In genomic region chr6:13695103-13695845, GRCm38 (mm10) we compare ENCODE assay signal across 15 mouse cellular contexts.
"Had no signal": no experiment of that assay in that cellular context is flagged by ENCODE, and none has a peak within 500 bp of the region (broad histone marks: within the 10 kb centered on the region; RNA-seq: fewer than 3 reads in every experiment).

No protein-coding gene starts in this region.

- H3K4me3 ChIP-seq: left cerebral cortex, adult 2 months; liver, embryonic 13.5 days; midbrain, embryonic 12.5 days; midbrain, embryonic 15.5 days; myocyte; neural tube, embryonic 13.5 days; stomach, embryonic 15.5 days had no signal

- H3K36me3 ChIP-seq: liver, embryonic 13.5 days; midbrain, embryonic 12.5 days; midbrain, embryonic 15.5 days; neural tube, embryonic 13.5 days; stomach, embryonic 15.5 days had no signal

- H3K27ac ChIP-seq: kidney, postnatal 0 days; left cerebral cortex, adult 2 months; liver, embryonic 13.5 days; midbrain, embryonic 12.5 days; midbrain, embryonic 15.5 days; neural tube, embryonic 13.5 days; stomach, embryonic 15.5 days had no signal

- H3K4me2 ChIP-seq: liver, embryonic 13.5 days; midbrain, embryonic 12.5 days; midbrain, embryonic 15.5 days; neural tube, embryonic 13.5 days; stomach, embryonic 15.5 days had no signal

- H3K27me3 ChIP-seq: liver, embryonic 13.5 days; midbrain, embryonic 12.5 days; midbrain, embryonic 15.5 days; neural tube, embryonic 13.5 days; stomach, embryonic 15.5 days had no signal

- DNase-seq: kidney, adult 2 months; kidney, postnatal 25 days; layer of hippocampus, postnatal 36 days; liver, embryonic 13.5 days; lung, adult 2 months; lung, postnatal 14 days; lung, postnatal 4 days; thymus, postnatal 36 days had no signal

- H3K9ac ChIP-seq: liver, embryonic 13.5 days; midbrain, embryonic 12.5 days; midbrain, embryonic 15.5 days; neural tube, embryonic 13.5 days; stomach, embryonic 15.5 days had no signal

- H3K9me3 ChIP-seq: liver, embryonic 13.5 days; midbrain, embryonic 12.5 days; midbrain, embryonic 15.5 days; neural tube, embryonic 13.5 days; stomach, embryonic 15.5 days had no signal

- H3K4me1 ChIP-seq: liver, embryonic 13.5 days; midbrain, embryonic 12.5 days; midbrain, embryonic 15.5 days; neural tube, embryonic 13.5 days; stomach, embryonic 15.5 days had no signal
